Mouse (Mus musculus): ENCODE measurements at regions not wholly inside any gene's neighbourhood (a gene's known extent, or its start where the extent isn't known, plus 50 kb on each side); places are given as distances from the start of the nearest gene placed in this dataset.

DNA sequence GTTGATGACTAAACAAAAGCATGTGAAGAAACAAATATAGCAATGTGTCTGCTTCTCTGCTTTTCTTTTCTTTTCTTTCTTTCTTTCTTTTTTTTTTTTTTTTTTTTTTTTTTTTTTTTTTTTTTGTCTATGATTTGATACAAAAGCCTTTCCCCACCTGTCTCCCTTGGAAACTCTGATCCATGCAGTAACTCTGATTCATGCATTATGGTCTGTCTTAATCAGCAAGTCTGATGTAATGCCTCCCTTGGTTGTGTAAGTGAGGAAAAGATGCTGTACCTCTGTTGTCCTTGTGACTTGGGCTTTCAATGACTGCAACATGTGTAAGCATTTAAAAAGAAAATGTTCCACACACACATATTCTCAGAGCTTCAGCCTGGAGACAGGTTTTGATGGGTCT lies 233.5 kb upstream of the Mctp2 start:
- Histone ChIP-seq H3K4me3 (no peak overlapping the region), H3K9me3 (replicated peaks) (no peaks in the 10 kb centered on the region), H3K4me2 (no peak overlapping the region), H3K27me3 (replicated peaks) (no peaks in the 10 kb centered on the region), H3K9ac (no peak overlapping the region), H3K36me3 (no peaks in the 10 kb centered on the region), H3K4me1 (replicated peaks) (0 out of 2 replicates have a peak, but pooled peaks cover 3% of the 10 kb centered on the region), H3K27ac (ENCODE audit: poor library complexity, severe bottlenecking) (no peak overlapping the region)
- ATAC-seq (ENCODE audit: insufficient number of reproducible peaks, low FRiP score), result no peak

GRCm38 (mm10) chr7:72541521-72542478 lies 235.4 kb upstream of the Mctp2 start:
- ATAC-seq (ENCODE audit: insufficient number of reproducible peaks, low FRiP score), result no peak
- no peaks in the 10 kb centered on the region for H3K9me3 ChIP-seq (replicated peaks)
- H3K4me2 ChIP-seq, result no peak overlapping the region
- no peak overlapping the region for H3K27ac ChIP-seq (ENCODE audit: poor library complexity, severe bottlenecking)
- 0 out of 2 replicates have a peak, but pooled peaks cover 3% of the 10 kb centered on the region for H3K4me1 ChIP-seq (replicated peaks)
- 72% methylated on average over 14 of the region's 14 CpGs for WGBS
- no peak overlapping the region for H3K9ac ChIP-seq
- H3K27me3 ChIP-seq (replicated peaks), result no peaks in the 10 kb centered on the region
- no peaks in the 10 kb centered on the region for H3K36me3 ChIP-seq
- no peak overlapping the region for H3K4me3 ChIP-seq

DNA sequence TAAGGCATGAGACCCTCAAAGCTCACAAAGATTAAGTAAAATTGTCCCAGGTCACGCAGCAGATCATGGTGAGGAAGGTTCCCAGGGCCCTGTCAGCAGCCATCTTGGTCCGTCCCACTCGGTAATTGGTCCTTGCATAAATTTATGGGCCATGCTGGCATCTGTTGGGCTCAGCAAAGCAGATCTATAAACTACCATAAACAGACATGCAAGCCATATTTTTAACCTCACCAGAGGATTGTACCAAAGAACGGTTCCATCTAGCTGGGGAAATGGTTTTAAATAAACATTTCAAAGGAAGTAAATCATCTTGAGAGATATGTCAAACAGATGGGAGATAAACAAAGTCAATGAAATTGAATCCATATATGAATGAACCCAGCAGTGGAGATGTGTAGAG lies 237.1 kb upstream of the Mctp2 start:
- no peak for ATAC-seq (ENCODE audit: insufficient number of reproducible peaks, low FRiP score)
- Histone ChIP-seq H3K36me3 (no peaks in the 10 kb centered on the region), H3K9me3 (replicated peaks) (peaks cover 7% of the 10 kb centered on the region; the same call in 1 of the 2 replicates), H3K27me3 (replicated peaks) (no peaks in the 10 kb centered on the region), H3K4me2 (no peak overlapping the region), H3K9ac (no peak overlapping the region), H3K4me1 (replicated peaks) (0 out of 2 replicates have a peak, but pooled peaks cover 3% of the 10 kb centered on the region), H3K27ac (ENCODE audit: poor library complexity, severe bottlenecking) (no peak overlapping the region), H3K4me3 (no peak overlapping the region)
- 71% methylated on average over 4 of the region's 4 CpGs for WGBS

DNA sequence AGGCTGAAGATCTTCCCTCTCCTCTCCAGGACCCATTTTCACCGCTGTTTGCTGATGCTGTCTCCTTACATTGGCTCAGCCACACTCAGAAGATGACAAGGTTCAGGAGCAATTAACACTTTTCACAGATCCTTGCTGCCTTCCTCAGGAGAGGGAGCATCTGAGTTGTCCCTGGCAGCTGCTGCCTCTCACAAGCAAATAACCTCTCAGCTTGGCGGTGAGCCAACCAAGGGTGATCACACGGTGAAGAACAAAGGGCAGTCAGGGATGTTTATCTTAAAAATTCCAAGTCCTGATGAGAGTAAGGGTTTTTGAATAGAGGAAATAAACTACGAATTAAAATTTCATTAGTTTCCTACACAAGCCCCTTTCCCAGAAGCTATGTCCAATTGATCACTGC lies 237.5 kb upstream of the Mctp2 start:
- 33% methylated on average over 4 of the region's 4 CpGs for WGBS
- H3K27me3 ChIP-seq (replicated peaks), result no peaks in the 10 kb centered on the region
- no peak for ATAC-seq (ENCODE audit: insufficient number of reproducible peaks, low FRiP score)
- H3K9me3 ChIP-seq (replicated peaks), result peaks cover 7% of the 10 kb centered on the region; the same call in 1 of the 2 replicates
- H3K4me1 ChIP-seq (replicated peaks), result 0 out of 2 replicates have a peak, but pooled peaks cover 3% of the 10 kb centered on the region
- no peak overlapping the region for H3K9ac ChIP-seq
- H3K4me2 ChIP-seq, result no peak overlapping the region
- H3K27ac ChIP-seq (ENCODE audit: poor library complexity, severe bottlenecking), result no peak overlapping the region
- H3K4me3 ChIP-seq, result no peak overlapping the region
- H3K36me3 ChIP-seq, result no peaks in the 10 kb centered on the region

GRCm38 (mm10) chr7:72567378-72567777 lies 261.0 kb upstream of the Mctp2 start:
- no peak overlapping the region for H3K4me3 ChIP-seq
- no peaks in the 10 kb centered on the region for H3K36me3 ChIP-seq
- H3K27me3 ChIP-seq (replicated peaks), result no peaks in the 10 kb centered on the region
- no peak overlapping the region for H3K27ac ChIP-seq (ENCODE audit: poor library complexity, severe bottlenecking)
- no peaks in the 10 kb centered on the region for H3K9me3 ChIP-seq (replicated peaks)
- no peak for ATAC-seq (ENCODE audit: insufficient number of reproducible peaks, low FRiP score)
- H3K9ac ChIP-seq, result no peak overlapping the region
- no peak overlapping the region for H3K4me2 ChIP-seq
- no peaks in the 10 kb centered on the region for H3K4me1 ChIP-seq (replicated peaks)

DNA sequence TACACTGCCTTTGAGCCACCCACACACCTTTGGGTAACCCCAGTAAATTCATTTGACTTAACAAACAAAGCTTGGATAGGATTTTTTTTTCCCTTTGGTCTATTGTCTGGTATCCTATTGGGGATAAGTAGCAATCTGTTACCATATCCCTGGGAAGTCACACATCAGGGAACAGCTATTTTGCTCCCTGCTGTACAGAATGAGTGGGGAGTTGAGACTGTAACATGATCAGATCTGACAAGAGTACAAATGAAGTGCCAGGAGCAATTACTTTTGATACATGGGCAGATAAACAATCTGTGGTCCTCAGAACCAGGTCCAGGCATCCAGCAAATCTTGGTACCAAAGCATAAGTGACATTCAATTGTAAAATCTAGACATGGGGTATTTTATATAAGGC lies 262.8 kb upstream of the Mctp2 start:
- Histone ChIP-seq H3K4me2 (no peak overlapping the region), H3K9ac (no peak overlapping the region), H3K27ac (ENCODE audit: poor library complexity, severe bottlenecking) (no peak overlapping the region), H3K9me3 (replicated peaks) (no peaks in the 10 kb centered on the region), H3K4me3 (no peak overlapping the region), H3K36me3 (no peaks in the 10 kb centered on the region), H3K27me3 (replicated peaks) (no peaks in the 10 kb centered on the region), H3K4me1 (replicated peaks) (no peaks in the 10 kb centered on the region)
- no peak for ATAC-seq (ENCODE audit: insufficient number of reproducible peaks, low FRiP score)

- 76% methylated on average over 1 of the region's 1 CpGs for WGBS
- ATAC-seq (ENCODE audit: insufficient number of reproducible peaks, low FRiP score), result no peak
Observed at GRCm38 (mm10) chr7:72574316-72574715, 267.9 kb upstream of the Mctp2 start.

GRCm38 (mm10) chr7:72584427-72584826 lies 278.0 kb upstream of the Mctp2 start:
- no peak overlapping the region for H3K9ac ChIP-seq
- 72% methylated on average over 3 of the region's 3 CpGs for WGBS
- H3K9me3 ChIP-seq (replicated peaks), result no peaks in the 10 kb centered on the region
- no peaks in the 10 kb centered on the region for H3K36me3 ChIP-seq
- H3K4me3 ChIP-seq, result no peak overlapping the region
- ATAC-seq (ENCODE audit: insufficient number of reproducible peaks, low FRiP score), result no peak
- no peak overlapping the region for H3K4me2 ChIP-seq
- H3K27ac ChIP-seq (ENCODE audit: poor library complexity, severe bottlenecking), result no peak overlapping the region
- H3K27me3 ChIP-seq (replicated peaks), result no peaks in the 10 kb centered on the region
- no peaks in the 10 kb centered on the region for H3K4me1 ChIP-seq (replicated peaks)

More at GRCm38 (mm10) chr7:72574316-72574715, 267.9 kb upstream of the Mctp2 start:
- Histone ChIP-seq H3K4me1 (replicated peaks) (no peaks in the 10 kb centered on the region), H3K9ac (no peak overlapping the region), H3K4me2 (no peak overlapping the region), H3K36me3 (no peaks in the 10 kb centered on the region), H3K4me3 (no peak overlapping the region), H3K9me3 (replicated peaks) (no peaks in the 10 kb centered on the region), H3K27me3 (replicated peaks) (no peaks in the 10 kb centered on the region), H3K27ac (ENCODE audit: poor library complexity, severe bottlenecking) (no peak overlapping the region)

DNA sequence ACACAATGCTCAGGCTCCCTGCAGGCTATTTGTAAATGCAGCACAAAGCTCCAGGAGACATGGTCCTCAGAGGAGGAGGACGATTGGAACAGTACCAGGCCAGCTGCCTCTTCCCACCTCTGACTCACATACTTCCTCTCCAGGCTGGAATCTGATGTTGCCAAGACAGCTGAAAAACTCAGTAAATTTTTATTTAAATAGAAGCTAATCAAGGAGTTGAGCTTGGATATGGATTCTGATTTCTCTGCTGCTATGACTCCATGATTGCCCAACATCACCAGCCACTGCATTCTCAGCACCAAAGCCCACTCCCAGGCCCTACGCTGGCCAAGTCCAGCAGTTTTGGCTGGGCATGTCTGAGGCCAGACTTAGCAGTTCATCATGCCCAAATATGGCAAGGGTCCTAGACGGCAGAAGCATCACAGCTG lies 282.8 kb upstream of the Mctp2 start:
- no peaks in the 10 kb centered on the region for H3K9me3 ChIP-seq (replicated peaks)
- H3K4me3 ChIP-seq, result no peak overlapping the region
- no peaks in the 10 kb centered on the region for H3K4me1 ChIP-seq (replicated peaks)
- H3K4me2 ChIP-seq, result no peak overlapping the region
- H3K36me3 ChIP-seq, result no peaks in the 10 kb centered on the region
- 63% methylated on average over 3 of the region's 3 CpGs for WGBS
- no peaks in the 10 kb centered on the region for H3K27me3 ChIP-seq (replicated peaks)
- H3K27ac ChIP-seq (ENCODE audit: poor library complexity, severe bottlenecking), result no peak overlapping the region
- no peak overlapping the region for H3K9ac ChIP-seq
- ATAC-seq (ENCODE audit: insufficient number of reproducible peaks, low FRiP score), result no peak

DNA sequence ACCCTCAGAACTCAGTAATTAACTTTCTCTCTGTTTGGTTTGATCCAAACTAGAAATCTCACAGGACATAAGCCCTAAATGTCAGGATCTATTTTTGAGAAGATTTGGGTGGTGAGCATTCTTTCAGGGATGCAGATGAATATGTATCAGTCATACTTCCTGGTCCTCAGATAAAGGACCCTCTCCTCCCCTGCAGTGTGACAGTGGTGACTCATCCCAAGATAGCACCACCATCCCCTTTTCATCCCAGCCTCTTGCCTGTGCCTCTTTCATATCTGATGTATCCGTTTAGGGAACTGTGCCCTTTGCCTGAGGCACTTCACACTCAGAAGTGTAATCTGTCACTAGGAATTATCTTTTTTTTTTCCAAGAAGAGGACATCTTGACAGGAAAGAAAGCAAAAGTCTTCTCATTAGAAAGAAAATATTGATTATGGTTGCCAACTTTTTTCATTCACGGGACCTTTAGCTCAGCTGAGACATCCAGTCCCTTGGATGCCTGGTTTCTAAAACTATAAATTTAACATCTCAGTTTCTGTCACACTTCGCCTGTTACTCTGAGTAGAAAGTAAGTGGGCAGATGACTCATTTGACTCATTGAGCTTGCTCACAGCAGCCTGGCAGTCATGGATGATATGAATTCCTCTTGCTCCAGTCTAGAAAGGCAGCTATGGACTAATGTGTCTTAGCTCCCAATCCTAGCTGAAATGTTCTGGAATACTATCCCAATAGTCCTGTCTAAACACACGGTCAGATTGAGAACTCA lies 284.1 kb upstream of the Mctp2 start:
- H3K27me3 ChIP-seq (replicated peaks), result no peaks in the 10 kb centered on the region
- no peak for ATAC-seq (ENCODE audit: insufficient number of reproducible peaks, low FRiP score)
- H3K36me3 ChIP-seq, result no peaks in the 10 kb centered on the region
- no peak overlapping the region for H3K9ac ChIP-seq
- H3K4me1 ChIP-seq (replicated peaks), result no peaks in the 10 kb centered on the region
- 55% methylated on average over 4 of the region's 4 CpGs for WGBS
- no peaks in the 10 kb centered on the region for H3K9me3 ChIP-seq (replicated peaks)
- no peak overlapping the region for H3K4me2 ChIP-seq
- H3K4me3 ChIP-seq, result no peak overlapping the region
- H3K27ac ChIP-seq (ENCODE audit: poor library complexity, severe bottlenecking), result no peak overlapping the region

- Histone ChIP-seq H3K27ac (ENCODE audit: poor library complexity, severe bottlenecking) (no peak overlapping the region), H3K27me3 (replicated peaks) (no peaks in the 10 kb centered on the region), H3K9ac (no peak overlapping the region), H3K9me3 (replicated peaks) (no peaks in the 10 kb centered on the region), H3K4me1 (replicated peaks) (no peaks in the 10 kb centered on the region), H3K4me3 (no peak overlapping the region), H3K36me3 (no peaks in the 10 kb centered on the region), H3K4me2 (no peak overlapping the region)
- WGBS, result 80% methylated on average over 6 of the region's 6 CpGs
- no peak for ATAC-seq (ENCODE audit: insufficient number of reproducible peaks, low FRiP score)
Observed at GRCm38 (mm10) chr7:72592110-72592509, 285.7 kb upstream of the Mctp2 start.

Measured in heart, embryonic 12.5 days (tissue).